Mouse (Mus musculus): ENCODE data around the gene Snrpa.

DNA sequence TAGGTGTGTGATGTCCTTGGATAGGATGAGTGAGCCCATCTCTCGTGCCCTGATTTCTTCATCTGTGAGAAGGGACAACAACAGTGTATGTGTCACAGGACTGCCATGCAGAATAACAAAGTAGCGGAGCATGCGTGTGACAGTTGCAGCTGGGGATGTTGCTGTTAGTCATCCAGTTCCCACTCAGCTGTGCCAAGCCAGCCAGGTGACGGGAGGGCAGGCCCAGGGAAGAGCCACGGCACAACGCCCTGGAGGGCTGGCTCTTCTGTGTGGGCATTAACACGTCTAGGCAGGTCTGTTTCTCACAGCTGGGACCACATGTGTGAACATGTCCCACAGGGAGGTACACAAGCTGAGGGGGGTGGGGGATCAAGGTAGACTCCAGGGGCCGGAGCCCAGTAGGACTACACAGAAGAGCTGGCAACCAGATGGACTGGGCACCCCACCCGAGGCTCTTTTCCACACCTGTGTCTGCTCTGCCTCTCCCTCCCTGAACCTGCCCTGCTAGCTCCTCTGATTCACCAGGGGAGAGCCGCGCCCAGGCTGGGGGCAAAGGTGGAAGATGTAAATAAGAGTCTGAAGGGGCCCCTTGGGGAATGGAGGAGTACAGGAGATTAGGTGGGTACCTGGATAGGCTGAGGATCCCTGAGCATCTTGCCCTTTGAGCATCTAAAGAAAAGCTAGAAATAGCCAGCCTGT, 29.0 kb upstream of the Snrpa start:
- TF ChIP-seq POLR2A (IDR thresholded peaks at IDR 0.05; ENCODE audit: control insufficient read depth, extremely low read depth, insufficient read depth, low read length, poor library complexity) (no peak), CTCF (IDR thresholded peaks at IDR 0.05; ENCODE audit: borderline replicate concordance, control insufficient read depth, extremely low read depth, insufficient read depth, low read length, poor library complexity) (no peak)

Measured in thymus, adult 2 months (tissue).